Mouse (Mus musculus) myocyte (in vitro differentiated cells): ENCODE data around the gene Txnrd1. TPM values are rescaled to one million over a fixed set of nuclear protein-coding genes. Genes with fewer than 3 reads are reported as not detected.

Experiments used
- H3K27me3 ChIP-seq: one replicate; pipeline ENCODE4 v1.6.1; 2011; ENCODE audit not compliant: control insufficient read depth, insufficient read depth, insufficient read length
- H3K36me3 ChIP-seq: one replicate; pipeline ENCODE4 v1.6.1; 2011; ENCODE audit not compliant: control insufficient read depth, insufficient read depth
- H3K4me2 ChIP-seq: one replicate; pipeline ENCODE4 v1.6.1; 2011; ENCODE audit warnings: low read depth, control low read depth
- H3K4me3 ChIP-seq: one replicate; pipeline ENCODE4 v1.5.1; 2011; ENCODE audit warnings: mild to moderate bottlenecking, control low read depth, moderate library complexity
- H3K79me2 ChIP-seq: one replicate; pipeline ENCODE4 v1.6.1; 2011; ENCODE audit not compliant: control insufficient read depth, insufficient read depth
- H3ac ChIP-seq: one replicate; pipeline ENCODE4 v1.6.1; 2011; ENCODE audit not compliant: control insufficient read depth, insufficient read length
- CEBPB ChIP-seq: IDR thresholded peaks from 2 replicates; pipeline ENCODE4 v1.6.1; 2011; ENCODE audit warnings: mild to moderate bottlenecking, moderate library complexity; ENCODE audit not compliant: poor library complexity, insufficient read depth, severe bottlenecking
- E2F4 ChIP-seq: IDR thresholded peaks from one replicate; pipeline ENCODE4 v1.6.1; 2011; ENCODE audit warnings: mild to moderate bottlenecking, control low read depth, moderate library complexity; ENCODE audit not compliant: insufficient read depth
- MAX ChIP-seq: IDR thresholded peaks from one replicate; pipeline ENCODE4 v1.6.1; 2011; ENCODE audit warnings: low read depth, mild to moderate bottlenecking, control low read depth
- MYOD1 ChIP-seq, 3 experiments: IDR thresholded peaks; one replicate each; pipeline ENCODE4 v1.6.1; 2011; ENCODE audit warnings: control low read depth in 2 of 3, low read depth in 2 of 3, mild to moderate bottlenecking in 2 of 3, moderate library complexity in 1 of 3; ENCODE audit not compliant: insufficient read length in 2 of 3, control insufficient read depth in 1 of 3
- MYOG ChIP-seq, 3 experiments: IDR thresholded peaks; one replicate each; pipeline ENCODE4 v1.6.1; 2011; ENCODE audit warnings: control low read depth in 2 of 3, low read depth in 2 of 3, mild to moderate bottlenecking in 2 of 3; ENCODE audit not compliant: insufficient read length in 2 of 3, control insufficient read depth in 1 of 3, insufficient read depth in 1 of 3
- POLR2A ChIP-seq: IDR thresholded peaks from one replicate; pipeline ENCODE4 v1.6.1; 2011; ENCODE audit warnings: low read depth, mild to moderate bottlenecking, control low read depth, moderate library complexity; ENCODE audit not compliant: insufficient read length
- POLR2AphosphoS2 ChIP-seq: IDR thresholded peaks from one replicate; pipeline ENCODE4 v1.6.1; 2011; ENCODE audit warnings: low read depth, control low read depth; ENCODE audit not compliant: insufficient read length
- REST ChIP-seq: IDR thresholded peaks from one replicate; pipeline ENCODE4 v1.6.1; 2011; ENCODE audit warnings: mild to moderate bottlenecking, control low read depth, moderate library complexity; ENCODE audit not compliant: insufficient read depth, insufficient read length
- SRF ChIP-seq: IDR thresholded peaks from one replicate; pipeline ENCODE4 v1.6.1; 2011; ENCODE audit warnings: low read depth; ENCODE audit not compliant: control insufficient read depth, insufficient read length
- TCF12 ChIP-seq: IDR thresholded peaks from one replicate; pipeline ENCODE4 v1.6.1; 2011; ENCODE audit warnings: mild to moderate bottlenecking, control low read depth; ENCODE audit not compliant: poor library complexity, insufficient read depth, severe bottlenecking
- TCF3 ChIP-seq: IDR thresholded peaks from one replicate; pipeline ENCODE4 v1.6.1; 2011; ENCODE audit warnings: low read depth, control low read depth; ENCODE audit not compliant: insufficient read length
- USF1 ChIP-seq: IDR thresholded peaks from one replicate; pipeline ENCODE4 v1.6.1; 2011; ENCODE audit warnings: low read depth, mild to moderate bottlenecking, control low read depth, moderate library complexity
- polyA plus RNA-seq: library from polyadenylated mRNA; unstranded; fragments of >200 nt; fragmentation: generic; extraction: Trizol; gene quantifications from one replicate; pipeline ENCODE4 v1.2.1, GENCODE M21; 2012; ENCODE audit warnings: missing spikeins

Gene Txnrd1
- polyA plus RNA-seq, 1 experiment: 77.0 TPM

GRCm38 (mm10) chr10:82892442-82893055, 58.8 kb downstream of the Txnrd1 start:
- H3K27me3 ChIP-seq: no peaks in the 10 kb centered on the region
- H3ac ChIP-seq: no peak overlapping the region
- no peak for TF ChIP-seq MAX
- TF ChIP-seq POLR2AphosphoS2: no peak
- TF ChIP-seq TCF12: no peak
- TF ChIP-seq MYOG (IDR thresholded peaks at IDR 0.05; ENCODE audit: control insufficient read depth in 1 of 3, insufficient read depth in 1 of 3, insufficient read length in 2 of 3, low read depth in 2 of 3): no peak
- TF ChIP-seq TCF3: no peak
- no peak for TF ChIP-seq SRF
- no peak for TF ChIP-seq USF1
- no peak for TF ChIP-seq MYOD1 (IDR thresholded peaks at IDR 0.05; ENCODE audit: control insufficient read depth in 1 of 3, insufficient read length in 2 of 3, low read depth in 2 of 3)
- no peak for TF ChIP-seq REST
- no peak for TF ChIP-seq E2F4
- TF ChIP-seq CEBPB: no peak
- no peak overlapping the region for H3K4me2 ChIP-seq
- no peak overlapping the region for H3K4me3 ChIP-seq
- no peaks in the 10 kb centered on the region for H3K79me2 ChIP-seq
- peaks cover 75% of the 10 kb centered on the region for H3K36me3 ChIP-seq

DNA sequence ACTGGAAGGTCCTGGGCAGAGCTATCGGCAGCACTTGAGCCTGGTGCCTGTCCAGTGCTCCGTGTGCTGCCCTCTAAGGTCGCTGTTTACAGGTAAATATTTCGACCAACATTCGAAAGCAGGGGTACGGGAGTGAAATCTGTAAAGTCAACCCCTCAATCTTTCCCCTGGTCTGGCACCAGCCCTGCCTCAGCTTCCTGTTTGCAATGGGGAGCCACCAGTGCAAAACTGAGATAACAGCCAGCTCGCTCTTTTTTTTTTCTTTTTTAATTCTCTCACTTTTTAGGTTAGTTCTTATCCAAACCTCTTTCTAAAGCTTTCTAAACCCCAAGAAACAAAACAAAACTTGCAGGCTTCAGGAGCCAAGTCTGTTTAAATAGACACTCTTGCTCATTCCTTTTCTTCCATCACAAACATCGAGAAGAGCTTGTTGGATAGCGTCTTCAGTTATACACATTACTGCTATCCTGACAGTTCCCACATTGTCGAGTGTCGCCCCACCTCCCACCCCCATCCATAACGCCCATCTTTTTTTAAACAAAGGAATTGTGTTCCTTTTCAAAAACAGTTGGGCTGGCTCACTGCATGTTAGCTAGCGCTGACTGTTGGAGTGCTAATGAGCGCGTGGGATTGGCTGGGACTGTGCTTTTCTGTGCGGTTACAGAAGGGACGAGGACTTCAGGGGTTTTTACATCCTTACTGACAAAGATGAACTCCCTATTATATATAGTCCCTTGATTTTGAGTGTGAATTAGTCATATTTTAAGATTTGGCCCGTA, 60.3 kb downstream of the Txnrd1 start:
- Histone ChIP-seq H3ac (no peak overlapping the region), H3K79me2 (no peaks in the 10 kb centered on the region), H3K27me3 (no peaks in the 10 kb centered on the region), H3K4me3 (no peak overlapping the region), H3K4me2 (no peak overlapping the region), H3K36me3 (peaks cover 62% of the 10 kb centered on the region)
- TF ChIP-seq E2F4 (no peak), MYOG (IDR thresholded peaks at IDR 0.05; ENCODE audit: control insufficient read depth in 1 of 3, insufficient read depth in 1 of 3, insufficient read length in 2 of 3, low read depth in 2 of 3) (no peak), TCF3 (no peak), POLR2A (no peak), MAX (no peak), POLR2AphosphoS2 (no peak), REST (no peak), TCF12 (no peak), CEBPB (no peak), SRF (no peak), MYOD1 (IDR thresholded peaks at IDR 0.05; ENCODE audit: control insufficient read depth in 1 of 3, insufficient read length in 2 of 3, low read depth in 2 of 3) (no peak), USF1 (no peak)

- Histone ChIP-seq H3ac (no peak overlapping the region), H3K27me3 (no peaks in the 10 kb centered on the region), H3K36me3 (peaks cover 29% of the 10 kb centered on the region), H3K4me2 (no peak overlapping the region), H3K4me3 (no peak overlapping the region), H3K79me2 (no peaks in the 10 kb centered on the region)
- no peak for TF ChIP-seq TCF3
- TF ChIP-seq POLR2AphosphoS2: peak; percentile 19
- no peak for TF ChIP-seq REST
- TF ChIP-seq MYOD1 (IDR thresholded peaks at IDR 0.05; ENCODE audit: control insufficient read depth in 1 of 3, insufficient read length in 2 of 3, low read depth in 2 of 3): no peak
- TF ChIP-seq MYOG (IDR thresholded peaks at IDR 0.05; ENCODE audit: control insufficient read depth in 1 of 3, insufficient read depth in 1 of 3, insufficient read length in 2 of 3, low read depth in 2 of 3): no peak
- TF ChIP-seq TCF12: no peak
- TF ChIP-seq SRF: no peak
Measured at GRCm38 (mm10) chr10:82897936-82898335, 64.2 kb downstream of the Txnrd1 start.

GRCm38 (mm10) chr10:82898893-82899292, 65.1 kb downstream of the Txnrd1 start:
- no peak for TF ChIP-seq MYOD1 (IDR thresholded peaks at IDR 0.05; ENCODE audit: control insufficient read depth in 1 of 3, insufficient read length in 2 of 3, low read depth in 2 of 3)
- no peak for TF ChIP-seq CEBPB
- no peak for TF ChIP-seq TCF12
- no peak for TF ChIP-seq MAX
- TF ChIP-seq SRF: no peak
- no peak for TF ChIP-seq POLR2AphosphoS2
- no peak for TF ChIP-seq POLR2A
- no peak for TF ChIP-seq REST
- TF ChIP-seq USF1: no peak
- no peak for TF ChIP-seq MYOG (IDR thresholded peaks at IDR 0.05; ENCODE audit: control insufficient read depth in 1 of 3, insufficient read depth in 1 of 3, insufficient read length in 2 of 3, low read depth in 2 of 3)
- no peak for TF ChIP-seq TCF3
- no peak for TF ChIP-seq E2F4
- H3K4me3 ChIP-seq: no peak overlapping the region
- no peaks in the 10 kb centered on the region for H3K79me2 ChIP-seq
- H3K27me3 ChIP-seq: no peaks in the 10 kb centered on the region
- no peak overlapping the region for H3ac ChIP-seq
- H3K4me2 ChIP-seq: no peak overlapping the region
- H3K36me3 ChIP-seq: peaks cover 29% of the 10 kb centered on the region
